Mouse (Mus musculus): ENCODE results near the gene Flrt1.
A peak's percentile ranks its signal among the peaks of the same experiment; 100 is the strongest.

Flrt1 gene

DNA sequence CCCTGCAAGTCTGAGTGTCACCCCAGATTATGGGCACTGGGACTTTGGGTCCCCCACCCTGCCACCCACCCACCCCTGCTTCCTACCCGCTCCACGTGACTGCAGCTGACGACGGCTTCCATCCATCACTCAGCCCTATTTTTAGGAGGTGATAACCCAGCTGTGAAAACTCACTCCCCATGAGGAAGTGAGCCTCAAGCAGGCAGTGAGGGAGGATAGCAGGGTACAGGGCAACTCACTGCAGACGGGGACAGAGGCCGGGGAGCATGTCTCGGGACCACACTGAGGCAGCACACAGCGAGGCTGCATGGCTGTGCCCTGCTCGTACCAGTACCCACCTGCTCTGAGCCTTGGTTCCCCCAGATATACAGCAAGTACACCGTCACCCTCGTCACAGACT is 24.8 kb upstream of the Flrt1 start:
- peak; percentile 76 for DNase-seq (ENCODE audit: low read depth, low spot score)

DNA sequence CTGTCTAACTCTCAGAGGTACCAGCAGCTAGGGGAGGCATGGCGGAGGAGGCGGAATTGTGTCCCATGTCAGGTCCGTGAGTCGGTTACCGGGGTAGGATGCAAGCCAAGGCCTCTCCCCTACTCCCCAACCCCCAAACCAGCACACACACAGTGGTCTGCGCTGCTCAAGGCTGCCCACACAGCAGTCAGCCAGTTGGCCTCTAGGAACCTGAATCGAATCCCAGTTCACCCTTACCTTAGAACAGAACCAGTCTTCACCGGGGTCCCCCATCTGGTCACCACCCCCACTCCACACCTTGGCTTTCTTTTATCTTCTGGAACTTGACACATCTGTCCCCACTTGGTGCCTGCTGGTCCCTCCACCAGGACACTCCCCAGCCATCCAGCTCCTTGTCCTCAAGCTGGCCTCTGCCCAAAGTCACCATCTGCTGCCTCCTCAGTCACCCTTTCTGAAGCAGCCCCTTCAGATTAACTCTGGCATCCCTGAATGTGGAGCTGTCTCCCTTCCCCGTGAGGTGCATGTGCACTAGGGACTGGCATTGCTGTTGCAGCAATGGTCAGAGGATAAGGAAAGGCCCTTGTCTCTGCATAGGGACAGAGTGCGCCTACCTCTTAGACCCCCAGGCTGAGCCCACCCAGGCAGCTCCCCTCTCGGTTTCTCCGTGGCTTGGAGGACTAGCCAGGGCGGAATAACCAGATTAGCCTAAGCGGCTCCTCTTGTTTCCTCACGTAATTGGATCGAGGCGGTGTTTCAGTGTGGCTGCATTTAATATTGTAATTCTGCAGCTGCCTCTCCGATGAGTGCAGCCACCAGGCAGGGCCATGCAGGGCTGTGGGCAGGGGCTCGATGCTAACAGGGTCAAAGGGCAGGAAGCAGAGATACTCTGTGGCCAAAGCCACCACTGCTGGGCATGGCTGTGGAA is 23.3 kb upstream of the Flrt1 start:
- DNase-seq (ENCODE audit: low read depth, low spot score): no peak

DNA sequence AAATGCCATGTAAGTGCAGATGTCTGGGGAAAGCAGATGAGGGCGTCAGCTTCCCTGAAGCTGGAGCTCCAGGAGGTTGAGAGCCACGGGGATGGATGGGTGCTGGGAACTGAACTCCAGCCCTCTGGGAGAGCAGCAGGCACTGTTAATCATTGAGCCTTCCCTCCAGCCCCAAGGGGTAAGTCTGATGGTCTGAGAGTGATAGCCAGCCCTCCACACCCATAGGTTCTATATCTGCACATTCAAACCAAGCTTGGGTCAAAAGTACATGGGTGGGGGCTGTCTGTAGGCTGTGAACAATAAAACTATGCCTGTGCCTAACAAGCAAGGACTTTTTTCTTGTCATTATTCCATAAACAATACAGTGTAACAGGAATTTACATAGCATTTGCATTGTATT is 21.4 kb upstream of the Flrt1 start:
- no peak for DNase-seq (ENCODE audit: low read depth, low spot score)

DNA sequence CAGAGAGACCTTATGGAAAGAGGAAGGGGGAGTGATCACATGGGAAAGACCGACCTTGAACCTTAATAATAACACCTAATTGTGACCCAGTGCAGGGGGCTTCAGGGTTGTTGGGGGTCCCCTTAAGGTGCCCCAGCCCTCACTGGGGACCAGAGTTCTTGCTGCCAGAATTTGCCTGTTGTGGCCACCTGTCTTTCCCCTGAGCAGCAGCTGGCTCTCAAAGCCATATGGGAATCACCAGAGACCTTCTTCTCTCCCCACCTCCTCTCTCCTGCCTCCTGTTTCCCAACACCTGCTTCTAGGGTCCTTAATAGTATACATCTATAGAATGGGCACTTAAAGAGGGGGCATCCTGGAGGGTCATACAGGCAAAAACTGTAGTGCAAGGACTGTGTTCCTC is 20.7 kb upstream of the Flrt1 start:
- DNase-seq (ENCODE audit: low read depth, low spot score): no peak

DNA sequence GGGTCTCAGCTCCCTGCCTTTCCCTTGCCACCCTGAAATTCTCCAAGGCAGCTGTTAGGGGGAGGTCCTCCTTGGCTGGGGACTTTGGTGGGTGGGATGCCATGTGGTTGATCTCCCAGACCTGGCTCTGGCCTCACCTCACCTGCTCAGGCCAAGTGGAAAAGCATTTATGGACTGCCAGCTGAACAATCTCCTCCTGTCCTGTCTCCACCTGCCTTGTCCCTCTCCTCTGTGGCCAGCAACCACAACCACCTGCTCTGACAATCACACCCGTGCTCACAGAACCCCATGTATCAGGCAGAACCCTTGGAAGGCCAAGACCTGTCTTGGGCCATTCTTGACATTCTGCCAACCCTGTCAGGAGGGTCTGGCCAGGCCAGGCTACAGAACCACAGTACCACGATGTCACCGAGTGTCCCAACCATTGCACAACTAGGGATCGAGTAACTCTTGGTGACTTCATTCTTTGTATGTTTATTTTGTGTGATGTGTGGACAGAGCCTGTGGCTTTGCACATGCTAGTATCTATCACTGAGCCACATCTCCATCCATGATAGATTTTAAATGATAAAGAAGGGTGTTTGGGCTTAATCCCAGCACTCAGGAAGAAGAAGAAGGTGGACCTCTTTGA is 20.1 kb upstream of the Flrt1 start:
- DNase-seq (ENCODE audit: low read depth, low spot score): no peak

DNA sequence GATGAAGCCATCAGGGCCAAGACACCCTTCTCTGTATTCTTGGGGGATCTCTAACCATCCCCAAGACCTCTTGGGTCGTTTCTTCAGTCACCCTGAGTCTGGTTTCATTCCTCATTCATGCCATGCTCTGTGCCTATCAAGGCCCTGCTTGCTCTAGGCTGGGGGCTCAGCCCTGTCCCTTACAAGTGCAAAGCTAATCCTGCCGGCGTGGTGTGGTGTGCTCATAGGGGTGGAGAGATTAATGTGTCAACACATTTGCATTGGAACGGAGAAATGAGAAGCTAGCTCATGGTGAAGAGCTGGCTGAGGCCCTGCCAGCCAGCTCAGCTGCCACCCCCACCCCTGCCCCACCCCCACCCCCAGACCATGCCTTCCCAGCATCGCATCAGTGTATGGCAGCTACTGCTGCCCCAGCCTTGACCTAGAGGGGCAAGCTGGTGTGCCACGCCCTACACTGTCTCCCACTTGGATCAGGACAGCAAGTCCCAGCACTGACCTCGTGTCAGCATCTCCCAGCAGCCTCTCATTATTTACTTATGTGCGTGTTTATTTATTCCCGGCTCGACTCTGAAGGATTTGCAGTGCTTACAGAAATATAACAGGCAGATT is 17.3 kb upstream of the Flrt1 start:
- DNase-seq (ENCODE audit: low read depth, low spot score): no peak

DNA sequence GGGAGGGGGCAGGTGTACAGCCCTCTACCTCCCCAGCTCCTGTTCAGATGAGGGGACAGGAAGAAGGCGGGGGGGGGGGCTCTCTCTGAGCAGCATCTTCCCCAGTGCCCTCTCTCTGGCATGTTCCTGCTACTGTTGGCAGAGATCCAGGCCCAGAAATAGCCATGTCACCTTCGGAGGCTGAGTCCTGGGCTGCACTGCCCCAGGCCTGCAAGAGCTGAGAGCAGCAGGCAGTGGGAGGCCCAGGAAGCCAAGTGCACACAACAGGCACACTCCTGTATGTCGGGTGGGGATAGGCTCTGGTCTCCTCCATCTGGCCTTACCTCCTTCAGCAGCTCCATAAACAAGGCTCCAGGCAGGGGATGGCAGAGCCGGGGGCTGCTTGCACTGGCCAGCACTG is 16.7 kb upstream of the Flrt1 start:
- DNase-seq (ENCODE audit: low read depth, low spot score): no peak

DNA sequence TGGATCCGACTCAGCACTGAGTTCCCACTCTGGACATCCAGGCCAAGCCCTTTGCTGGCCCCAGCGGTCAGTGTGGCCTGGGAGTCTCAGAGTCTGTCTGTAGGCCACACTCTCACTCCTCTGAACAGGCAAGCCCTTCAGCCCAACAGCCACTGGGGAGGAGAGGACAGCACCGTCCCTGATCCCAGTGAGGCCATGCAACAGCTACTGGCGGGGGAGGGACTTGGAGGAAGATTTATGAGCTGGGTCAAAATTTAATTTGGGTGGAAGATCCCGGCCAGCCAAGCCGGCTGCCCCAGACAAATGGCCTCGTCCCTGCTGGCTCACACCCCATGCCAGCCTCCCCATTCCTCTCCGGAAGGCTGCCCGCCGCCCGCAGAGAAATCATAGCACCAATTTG is 15.7 kb upstream of the Flrt1 start:
- no peak for DNase-seq (ENCODE audit: low read depth, low spot score)

DNA sequence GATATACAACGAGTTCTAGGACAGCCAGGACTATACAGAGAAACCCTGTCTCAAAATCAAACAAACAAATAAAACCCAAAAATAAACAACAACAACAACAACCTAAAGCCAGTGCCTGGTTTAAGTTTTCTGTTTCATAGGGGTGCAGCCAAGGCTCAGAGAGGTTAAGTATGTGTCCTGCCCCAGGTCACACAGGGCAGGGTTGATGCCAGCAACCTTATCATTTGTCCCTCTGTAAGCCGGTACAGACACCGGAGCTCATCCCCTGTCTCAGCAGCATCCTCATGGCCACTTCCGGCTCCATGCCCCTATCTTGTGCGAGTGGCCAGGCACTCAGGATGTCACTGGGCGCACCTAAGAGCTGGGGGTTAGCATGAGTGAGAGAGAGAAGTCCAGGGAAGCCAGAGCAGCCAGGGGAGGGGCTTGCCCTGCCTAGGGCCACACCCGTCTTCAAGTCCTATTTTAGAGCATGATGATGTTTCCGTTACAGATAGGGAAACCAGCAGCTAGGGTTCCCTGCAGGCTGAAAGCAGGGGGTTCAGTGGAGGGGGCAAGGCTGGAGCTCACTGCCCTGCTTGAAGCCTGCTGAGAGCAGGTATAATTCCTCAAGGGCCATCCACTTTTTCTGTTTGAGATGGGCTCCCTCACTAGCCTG is 12.3 kb upstream of the Flrt1 start:
- DNase-seq (ENCODE audit: low read depth, low spot score): peak; percentile 18

DNA sequence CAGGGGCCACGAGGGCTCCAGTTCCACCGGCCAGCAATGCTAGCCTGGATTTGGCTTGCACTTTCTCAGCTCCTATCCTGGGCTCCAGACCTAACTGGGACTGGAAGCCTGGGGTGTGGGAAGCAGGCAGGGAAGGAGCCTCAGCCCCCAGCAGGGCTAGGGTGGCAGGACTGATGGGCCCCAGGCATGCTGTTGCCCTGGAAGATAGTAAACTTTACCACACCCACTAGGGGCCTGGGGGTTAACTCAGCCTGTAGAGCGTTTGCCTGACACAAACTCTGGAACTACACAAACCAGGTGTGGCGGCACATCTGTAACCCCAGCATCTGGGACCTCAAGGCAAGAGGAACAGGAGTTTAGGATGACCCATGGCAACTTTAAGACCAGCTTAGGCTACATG is 11.6 kb upstream of the Flrt1 start:
- DNase-seq (ENCODE audit: low read depth, low spot score): no peak

DNA sequence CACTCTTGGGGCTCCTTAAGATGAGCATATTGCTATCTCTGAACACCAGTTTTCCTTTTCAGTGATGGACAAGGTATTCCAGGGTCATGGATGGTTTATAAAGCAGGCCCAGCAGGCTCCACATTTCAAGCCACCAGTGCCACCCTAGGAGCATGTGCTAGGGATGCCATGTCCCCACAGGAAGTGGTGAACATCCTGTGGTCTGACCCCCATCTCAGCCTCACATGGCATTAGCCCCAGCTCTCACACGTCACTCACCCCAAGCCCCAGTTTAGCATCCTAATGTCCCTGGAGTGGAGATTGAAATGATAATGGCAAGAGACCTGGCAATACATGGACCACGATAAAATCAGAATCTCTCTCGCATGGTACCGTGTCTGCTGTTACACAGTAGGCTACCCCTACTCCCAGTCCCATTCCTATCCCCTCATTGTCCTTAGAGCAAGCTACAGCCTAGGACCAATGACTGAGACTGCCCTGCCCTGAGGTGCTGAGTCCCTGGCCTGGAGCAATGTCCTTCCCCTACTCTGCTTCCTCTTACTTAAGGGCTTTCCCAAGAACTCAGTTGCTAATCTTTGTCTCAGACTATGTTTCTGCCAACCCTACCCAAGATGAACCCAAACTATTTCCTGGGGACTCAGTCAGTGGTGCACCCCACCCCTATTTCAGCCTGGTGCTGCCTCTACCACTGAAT is 10.7 kb upstream of the Flrt1 start:
- DNase-seq (ENCODE audit: low read depth, low spot score): no peak

DNA sequence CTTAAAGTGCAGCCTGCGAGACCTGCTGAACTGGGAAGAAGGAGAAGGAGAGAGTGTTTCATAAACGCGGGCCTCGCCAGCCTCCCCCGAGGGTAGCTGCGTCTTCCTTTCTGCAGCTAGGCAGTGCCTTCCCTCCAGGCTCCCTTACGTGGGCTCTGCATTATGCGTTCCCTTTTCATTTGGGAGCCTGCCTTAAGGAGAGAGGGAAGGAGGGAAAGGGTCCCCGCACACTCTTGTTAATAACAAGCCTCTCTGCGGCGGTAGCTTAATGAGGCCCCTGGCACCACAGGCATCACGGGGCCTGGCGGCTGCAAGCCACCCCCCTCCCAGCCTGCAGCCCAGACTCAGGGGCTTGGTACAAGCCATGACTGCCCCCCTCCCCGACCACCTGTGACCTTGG is 8.0 kb upstream of the Flrt1 start:
- DNase-seq (ENCODE audit: low read depth, low spot score): no peak

DNA sequence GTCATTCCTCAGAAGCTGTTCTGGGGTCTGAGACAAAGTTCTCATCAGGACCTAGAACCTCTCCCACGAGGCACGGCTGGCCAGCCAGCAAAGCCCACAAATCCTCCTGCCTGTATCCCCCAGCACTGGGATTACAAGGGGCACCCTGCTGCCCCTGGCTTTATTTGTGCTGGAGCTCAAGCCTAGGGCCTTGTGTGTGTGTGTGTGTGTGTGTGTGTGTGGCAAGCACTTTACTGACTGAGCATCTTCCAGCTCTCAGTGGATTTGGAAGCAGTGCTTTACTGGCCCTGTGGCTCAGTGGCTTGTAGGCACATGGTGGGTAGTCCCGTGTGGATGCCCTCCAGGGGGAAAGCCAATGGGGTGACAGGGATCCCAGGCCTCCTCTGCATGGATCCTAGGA is 7.1 kb upstream of the Flrt1 start:
- no peak for DNase-seq (ENCODE audit: low read depth, low spot score)

DNA sequence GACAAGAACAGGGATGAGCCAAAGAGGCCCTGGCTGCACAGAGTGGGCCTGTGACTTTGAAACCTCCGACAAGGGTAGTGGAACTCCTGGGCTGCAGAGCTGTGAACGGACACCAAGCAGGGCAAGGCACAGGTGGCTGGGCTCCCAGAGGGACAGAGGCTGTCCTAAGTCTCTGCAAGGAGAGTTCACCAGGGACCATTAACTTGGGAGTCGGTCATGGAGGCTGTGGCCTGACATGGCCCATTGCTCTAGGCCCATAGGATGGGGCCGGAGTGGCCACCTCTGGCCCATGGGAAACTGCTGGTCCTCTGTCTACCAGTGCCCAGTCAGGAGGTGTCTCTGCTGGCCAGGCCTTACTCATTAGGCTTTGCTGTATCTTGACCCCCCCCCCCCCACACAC is 6.2 kb upstream of the Flrt1 start:
- DNase-seq (ENCODE audit: low read depth, low spot score): no peak

DNA sequence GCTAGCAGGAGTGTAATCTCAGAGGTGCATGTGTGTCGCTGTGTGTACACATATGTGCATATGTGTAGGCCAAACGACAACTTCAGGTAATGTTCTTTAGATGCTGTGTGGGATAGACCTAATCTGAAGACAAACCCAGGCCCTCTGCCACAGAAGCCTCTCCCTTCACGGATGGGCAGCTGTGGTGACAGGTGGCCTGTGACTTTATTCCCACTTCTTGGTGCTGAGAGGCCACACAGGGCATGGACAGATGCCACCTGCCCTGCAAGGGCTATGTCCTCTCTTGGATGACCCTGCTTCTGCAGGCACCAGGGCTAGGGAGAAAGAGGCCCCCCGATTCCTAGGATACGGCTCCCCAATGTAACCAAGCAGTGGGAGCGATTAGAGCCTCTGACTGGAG is 5.8 kb upstream of the Flrt1 start:
- no peak for DNase-seq (ENCODE audit: low read depth, low spot score)

DNA sequence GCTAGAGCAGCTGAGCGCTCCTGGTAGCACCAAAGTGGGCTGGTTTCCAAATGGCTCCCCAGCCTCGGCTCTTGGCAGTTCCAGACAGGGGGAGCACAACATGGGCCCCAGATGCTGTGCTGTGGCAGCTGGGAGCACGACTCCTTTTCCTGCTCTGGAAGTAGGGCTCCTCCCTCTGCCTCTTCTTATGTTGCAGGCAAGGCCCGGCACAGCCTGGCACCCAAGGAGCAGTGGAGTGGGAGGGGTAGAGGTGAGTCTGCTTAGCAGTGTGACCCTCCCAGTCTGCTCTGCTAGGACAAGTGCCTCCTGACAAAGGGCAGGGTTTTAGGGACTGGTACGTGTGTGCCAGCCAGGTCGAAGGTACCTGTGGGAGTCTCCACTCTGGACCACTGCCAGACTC is 5.3 kb upstream of the Flrt1 start:
- DNase-seq (ENCODE audit: low read depth, low spot score): no peak

DNA sequence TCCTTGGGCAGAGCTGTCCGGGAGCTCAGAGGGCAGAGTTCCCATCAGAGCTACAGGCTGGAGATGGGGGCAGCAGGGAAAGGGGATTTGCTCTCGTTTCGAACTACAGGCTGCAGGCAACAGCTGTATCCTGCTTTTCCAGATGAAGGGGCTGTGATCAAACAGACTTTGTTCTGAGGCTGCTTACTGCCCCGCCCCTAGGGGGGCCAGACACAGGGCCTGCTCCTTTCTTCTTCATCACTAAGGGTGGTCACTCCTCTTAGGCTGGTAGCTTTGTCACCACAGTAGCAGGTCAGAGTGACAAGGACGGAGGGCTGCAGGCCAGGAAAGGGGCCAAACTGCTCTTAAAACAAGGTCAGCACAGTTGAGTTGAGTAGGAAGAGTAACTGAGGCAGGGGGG is 4.6 kb upstream of the Flrt1 start:
- DNase-seq (ENCODE audit: low read depth, low spot score): no peak

DNA sequence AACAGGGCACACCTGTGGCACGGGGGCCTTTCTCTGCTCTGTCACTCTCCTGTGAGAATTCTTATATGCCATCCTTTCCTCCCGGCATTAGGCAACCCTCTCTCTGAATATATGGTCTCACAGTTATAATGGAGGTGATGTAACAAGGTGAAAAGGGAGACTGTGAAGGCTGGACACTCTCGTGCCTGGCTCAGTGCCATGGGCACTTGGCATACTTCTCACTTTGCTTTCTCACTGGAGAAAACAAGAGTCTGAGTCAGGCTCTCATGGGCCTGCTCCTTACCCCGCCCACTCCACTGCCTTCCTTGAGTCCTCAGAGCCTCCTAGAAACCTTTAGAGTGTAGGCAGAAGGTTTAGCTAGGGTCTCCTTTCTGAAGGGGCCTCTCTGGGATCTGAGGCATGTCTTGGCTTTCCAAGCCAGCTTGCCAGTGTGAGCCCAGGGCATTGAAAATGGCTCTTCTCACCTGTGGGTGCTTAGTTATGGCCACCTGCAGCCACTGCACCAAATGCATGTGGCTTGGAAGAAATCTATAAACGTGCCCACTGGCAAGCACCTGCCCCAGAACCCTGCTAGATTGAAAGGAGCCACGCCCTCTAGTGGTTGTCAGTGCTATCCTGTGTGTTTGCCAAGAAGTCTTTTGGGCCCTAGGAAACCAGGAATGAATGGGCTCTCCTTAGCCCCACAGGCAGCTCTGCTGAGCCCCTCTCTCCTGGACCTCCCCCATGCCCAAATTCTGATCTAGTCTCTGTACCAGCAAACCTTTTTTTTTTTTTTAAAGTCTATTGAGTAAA is 2.8 kb upstream of the Flrt1 start:
- peak; percentile 49 for DNase-seq (ENCODE audit: low read depth, low spot score)

DNA sequence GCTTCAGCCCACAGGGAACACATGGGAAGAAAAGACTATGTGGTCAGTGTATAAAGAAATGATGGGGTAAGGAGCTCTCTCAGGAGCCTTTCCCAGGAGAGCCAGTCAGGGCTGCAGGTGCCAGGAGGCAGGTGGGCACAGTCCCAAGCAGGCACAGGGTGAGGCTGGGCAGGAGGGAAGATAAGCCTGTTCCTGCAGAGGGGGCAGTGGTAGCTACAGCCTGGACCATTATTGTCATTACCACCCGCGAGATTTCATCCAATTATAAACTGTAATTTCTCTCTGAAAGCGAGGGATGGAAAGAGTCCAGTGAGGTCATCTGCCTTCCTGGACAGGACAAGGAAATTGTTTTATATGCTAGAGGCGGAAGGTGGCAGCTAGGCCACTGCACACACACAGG is 1.6 kb upstream of the Flrt1 start:
- DNase-seq (ENCODE audit: low read depth, low spot score): no peak

DNA sequence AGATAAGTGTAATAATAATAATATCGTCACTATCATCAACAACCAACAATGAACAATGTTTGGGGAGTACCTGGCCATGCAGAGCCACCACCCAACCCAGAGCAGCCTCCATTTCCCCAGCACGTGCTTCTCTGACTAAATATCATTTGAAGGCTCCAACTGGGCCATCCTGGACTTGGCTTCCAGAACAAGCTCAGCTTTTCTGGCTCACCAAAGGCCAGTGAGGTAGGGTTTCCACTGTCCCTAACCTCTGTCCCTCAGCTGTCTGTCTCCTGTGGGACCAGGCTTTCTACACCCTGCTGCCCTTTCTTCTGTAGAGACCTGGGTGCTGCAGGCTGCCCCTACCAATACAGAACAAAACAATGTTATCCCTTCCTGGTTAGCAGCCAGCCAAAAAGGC is 1.0 kb upstream of the Flrt1 start:
- no peak for DNase-seq (ENCODE audit: low read depth, low spot score)

DNA sequence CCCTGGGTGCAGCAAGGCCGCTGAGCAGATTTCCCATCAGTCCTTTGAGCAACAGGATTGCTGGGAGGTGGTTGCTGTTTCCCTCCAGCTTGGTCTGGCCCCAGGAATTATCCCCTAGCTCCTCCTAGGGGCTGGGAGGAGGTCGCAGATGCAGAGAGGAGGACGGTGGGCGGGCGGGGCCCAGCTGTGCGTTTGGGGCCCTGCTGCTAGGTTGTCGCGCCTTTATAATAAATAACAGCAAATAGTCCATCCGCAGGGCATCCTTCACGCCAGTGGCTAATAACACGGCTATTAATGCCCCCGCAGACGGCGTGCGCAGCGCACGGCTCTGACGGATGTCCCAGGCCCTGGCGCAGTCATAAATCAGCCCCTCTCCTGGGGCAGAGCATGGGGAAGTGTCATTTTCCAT is 1.5 kb downstream of the Flrt1 start:
- DNase-seq (ENCODE audit: low read depth, low spot score): no peak
